Mouse (Mus musculus) heart, adult 11 months (tissue): ENCODE measurements around the gene Wars.

Source experiments
- DNase-seq: peaks from one replicate; pipeline ENCODE4 v3.0.0; 2022

Gene Wars

GRCm38 (mm10) chr12:108824225-108824874 is 69.6 kb downstream of the Wars start:
- DNase-seq = peak; percentile 76

GRCm38 (mm10) chr12:108823036-108823435 is 70.9 kb downstream of the Wars start:
- DNase-seq = no peak

- DNase-seq = peak; percentile 85
Measured at GRCm38 (mm10) chr12:108820461-108820860, 73.5 kb downstream of the Wars start.

GRCm38 (mm10) chr12:108816569-108816968 is 77.4 kb downstream of the Wars start:
- peak; percentile 86 for DNase-seq

- DNase-seq = peak; percentile 70
Measured at GRCm38 (mm10) chr12:108814470-108814869, 79.5 kb downstream of the Wars start.

GRCm38 (mm10) chr12:108812463-108812862 is 81.5 kb downstream of the Wars start:
- DNase-seq = peak; percentile 45

GRCm38 (mm10) chr12:108811133-108811532 is 82.8 kb downstream of the Wars start:
- peak; percentile 81 for DNase-seq

- DNase-seq = peak; percentile 82
Measured at GRCm38 (mm10) chr12:108810309-108810708, 83.7 kb downstream of the Wars start.
